ENCODE assay signal across 9 mouse cellular contexts in genomic region chr15:26620279-26620678, GRCm38 (mm10).
DNase-seq lines count a peak whose midpoint lies in the region; ATAC-seq and TF ChIP-seq lines count a peak whose summit lies in the region.
"Had no signal": no experiment of that assay in that cellular context is flagged by ENCODE, and none has a peak within 500 bp of the region (broad histone marks: within the 10 kb centered on the region; RNA-seq: fewer than 3 reads in every experiment).

No protein-coding gene starts in this region.

- no peaks in the 10 kb centered on the region for H3K4me1 ChIP-seq in intestine, postnatal 0 days (replicated peaks; ENCODE audit: control insufficient read depth, insufficient read depth, low read length)
- H3K4me1 ChIP-seq in intestine, embryonic 16.5 days (ENCODE audit: control insufficient read depth, insufficient read depth, low read length) = peaks cover 10% of the 10 kb centered on the region; the same call in 1 of the 2 replicates
- H3K4me1 ChIP-seq in lung, embryonic 15.5 days = peaks cover 11% of the 10 kb centered on the region

- no peak overlapping the region for H3K27ac ChIP-seq in intestine, postnatal 0 days (ENCODE audit: low read depth, low read length)
- H3K27ac ChIP-seq in intestine, embryonic 16.5 days (ENCODE audit: low read length) = no peak overlapping the region
- H3K27ac ChIP-seq in lung, embryonic 15.5 days = no peak overlapping the region

- no peak overlapping the region for H3K4me3 ChIP-seq in intestine, postnatal 0 days (ENCODE audit: low read depth, low read length)
- H3K4me3 ChIP-seq in intestine, embryonic 16.5 days (ENCODE audit: low read length) = no peak overlapping the region
- H3K4me3 ChIP-seq in lung, embryonic 15.5 days = no peak overlapping the region
- H3K4me3 ChIP-seq: myocyte had no signal

- peak; percentile 19 for DNase-seq in cerebellum, adult 9-10 months
- DNase-seq in frontal cortex, postnatal 36 days (ENCODE audit: low spot score in 2 of 2) = peak; percentile 22 to 53
- DNase-seq in kidney, postnatal 10 days = peak; percentile 79
- peak; percentile 45 for DNase-seq in retina, postnatal 7 days (ENCODE audit: low read depth, low spot score)
- DNase-seq in T-cell, adult 2 months (ENCODE audit: low spot score) = no peak

- peak; percentile 77 for TF ChIP-seq CTCF in intestine, postnatal 0 days (IDR thresholded peaks at IDR 0.05; ENCODE audit: low read depth)

- H3K27me3 ChIP-seq in intestine, postnatal 0 days (replicated peaks; ENCODE audit: control insufficient read depth, insufficient read depth, low read length) = no peaks in the 10 kb centered on the region
- H3K27me3 ChIP-seq in intestine, embryonic 16.5 days (replicated peaks; ENCODE audit: control insufficient read depth, insufficient read depth, low read length) = no peaks in the 10 kb centered on the region
- no peaks in the 10 kb centered on the region for H3K27me3 ChIP-seq in lung, embryonic 15.5 days

- no peak overlapping the region for H3K9ac ChIP-seq in intestine, postnatal 0 days (ENCODE audit: low read depth, low read length)
- no peak overlapping the region for H3K9ac ChIP-seq in intestine, embryonic 16.5 days (ENCODE audit: low read depth, low read length)
- H3K9ac ChIP-seq in lung, embryonic 15.5 days = no peak overlapping the region

- WGBS in intestine, postnatal 0 days = 43% methylated on average over 5 of the region's 5 CpGs
- WGBS in intestine, embryonic 16.5 days = 30% methylated on average over 5 of the region's 5 CpGs
- WGBS in lung, embryonic 15.5 days = 23% methylated on average over 5 of the region's 5 CpGs

- no peak for ATAC-seq in intestine, postnatal 0 days
- ATAC-seq in intestine, embryonic 16.5 days = no peak
- peak; percentile 73; the same call in 1 of the 2 replicates for ATAC-seq in lung, embryonic 15.5 days (ENCODE audit: borderline replicate concordance, extremely low read depth, low FRiP score, low TSS enrichment)

- H3K4me2 ChIP-seq in intestine, postnatal 0 days (replicated peaks; ENCODE audit: low read depth) = no peak overlapping the region
- H3K4me2 ChIP-seq in intestine, embryonic 16.5 days (ENCODE audit: low read depth, low read length) = no peak overlapping the region
- H3K4me2 ChIP-seq in lung, embryonic 15.5 days = no peak overlapping the region

- no peaks in the 10 kb centered on the region for H3K36me3 ChIP-seq in intestine, postnatal 0 days (ENCODE audit: control insufficient read depth, insufficient read depth)
- no peaks in the 10 kb centered on the region for H3K36me3 ChIP-seq in intestine, embryonic 16.5 days (ENCODE audit: control insufficient read depth, insufficient read depth, low read length)
- H3K36me3 ChIP-seq in lung, embryonic 15.5 days = no peaks in the 10 kb centered on the region

- no peaks in the 10 kb centered on the region for H3K9me3 ChIP-seq in intestine, postnatal 0 days (ENCODE audit: control insufficient read depth)
- no peaks in the 10 kb centered on the region for H3K9me3 ChIP-seq in intestine, embryonic 16.5 days (ENCODE audit: control insufficient read depth, low read length)
- no peaks in the 10 kb centered on the region for H3K9me3 ChIP-seq in lung, embryonic 15.5 days
